Mouse (Mus musculus) bone marrow macrophage, adult 2 months (primary cell): Measurements from ENCODE around the gene Raet1e. TPM values are rescaled to one million over a fixed set of nuclear protein-coding genes. Genes with fewer than 3 reads are reported as not detected.
"Not testable (repeated sequence)": the region's sequence is repeated elsewhere in the genome, so short reads cannot be mapped to it uniquely, and the experiment has no call there.

Source experiments
- H3K27ac ChIP-seq: 2 replicates; pipeline ENCODE4 v1.5.1; 2012; ENCODE audit warnings: low read depth, low read length; ENCODE audit not compliant: insufficient read depth
- H3K4me1 ChIP-seq: 2 replicates; pipeline ENCODE4 v1.6.1; 2012; ENCODE audit warnings: low read length; ENCODE audit not compliant: control insufficient read depth, insufficient read depth
- H3K4me3 ChIP-seq: 2 replicates; pipeline ENCODE4 v1.5.1; 2012; ENCODE audit warnings: mild to moderate bottlenecking, low read length, moderate library complexity; ENCODE audit not compliant: insufficient read depth
- CTCF ChIP-seq: IDR thresholded peaks from 2 replicates; pipeline ENCODE4 v1.5.1; 2012; ENCODE audit warnings: low read depth, mild to moderate bottlenecking, low read length, moderate library complexity
- POLR2A ChIP-seq: IDR thresholded peaks from 2 replicates; pipeline ENCODE4 v1.6.1; 2012; ENCODE audit warnings: mild to moderate bottlenecking, low read depth, low read length, borderline replicate concordance
- polyA plus RNA-seq: library from polyadenylated mRNA; stranded (reverse); fragments of >200 nt; gene quantifications from 2 replicates; pipeline ENCODE4 v1.2.4, GENCODE M21; 2012; ENCODE audit not compliant: missing spikeins, insufficient read depth, insufficient read length

The Raet1e gene
- polyA plus RNA-seq, 1 experiment, result 6.3 TPM

- Histone ChIP-seq H3K4me1 (no peaks in the 10 kb centered on the region; the same call in 1 of the 2 replicates), H3K4me3 (peak overlapping the region; percentile 72), H3K27ac (no peak overlapping the region)
- TF ChIP-seq CTCF (no peak), POLR2A (no peak)
Measured at GRCm38 (mm10) chr10:22273684-22274305, 115.4 kb downstream of the Raet1e start.

GRCm38 (mm10) chr10:22274445-22275057 is 116.2 kb downstream of the Raet1e start:
- Histone ChIP-seq H3K4me1 (no peaks in the 10 kb centered on the region; the same call in 1 of the 2 replicates), H3K27ac (no peak overlapping the region), H3K4me3 (no peak overlapping the region; the same call in 1 of the 2 replicates)
- TF ChIP-seq CTCF (no peak), POLR2A (no peak)

GRCm38 (mm10) chr10:22278468-22278867 is 120.1 kb downstream of the Raet1e start:
- not testable (repeated sequence) for H3K4me3 ChIP-seq, H3K27ac ChIP-seq
- H3K4me1 ChIP-seq, result peaks cover 11% of the 10 kb centered on the region

GRCm38 (mm10) chr10:22282816-22283215 is 124.4 kb downstream of the Raet1e start:
- Histone ChIP-seq H3K4me1 (peaks cover 23% of the 10 kb centered on the region), H3K27ac (no peak overlapping the region), H3K4me3 (no peak overlapping the region)
- TF ChIP-seq CTCF, result no peak

GRCm38 (mm10) chr10:22295676-22296075 is 137.3 kb downstream of the Raet1e start:
- Histone ChIP-seq H3K4me1 (peaks cover 35% of the 10 kb centered on the region), H3K4me3 (no peak overlapping the region), H3K27ac (no peak overlapping the region)
- TF ChIP-seq POLR2A, result no peak

GRCm38 (mm10) chr10:22297033-22297762 is 138.8 kb downstream of the Raet1e start:
- H3K27ac ChIP-seq, result peak overlapping the region; percentile 5; the same call in 1 of the 2 replicates
- H3K4me1 ChIP-seq, result peaks cover 43% of the 10 kb centered on the region
- TF ChIP-seq POLR2A (no peak), CTCF (no peak)
- no peak overlapping the region for H3K4me3 ChIP-seq

- TF ChIP-seq POLR2A, result no peak
- TF ChIP-seq CTCF, result no peak
- Histone ChIP-seq H3K27ac (peak overlapping the region; percentile 5; the same call in 1 of the 2 replicates), H3K4me3 (no peak overlapping the region), H3K4me1 (peaks cover 48% of the 10 kb centered on the region)
Measured at GRCm38 (mm10) chr10:22297766-22298461, 139.5 kb downstream of the Raet1e start.

- Histone ChIP-seq H3K27ac (no peak overlapping the region), H3K4me1 (peaks cover 52% of the 10 kb centered on the region), H3K4me3 (no peak overlapping the region)
- TF ChIP-seq CTCF, result no peak
- TF ChIP-seq POLR2A, result no peak
Measured at GRCm38 (mm10) chr10:22299324-22299723, 141.0 kb downstream of the Raet1e start.

GRCm38 (mm10) chr10:22301641-22302040 is 143.3 kb downstream of the Raet1e start:
- Histone ChIP-seq H3K27ac (peak overlapping the region; percentile 91), H3K4me1 (peaks cover 56% of the 10 kb centered on the region), H3K4me3 (peak overlapping the region; percentile 67)
- no peak for TF ChIP-seq POLR2A
- TF ChIP-seq CTCF, result no peak

- peak overlapping the region; percentile 67 for H3K4me3 ChIP-seq
Measured at GRCm38 (mm10) chr10:22302344-22303057, 144.1 kb downstream of the Raet1e start.

More at GRCm38 (mm10) chr10:22302344-22303057, 144.1 kb downstream of the Raet1e start:
- Histone ChIP-seq H3K4me1 (peaks cover 56% of the 10 kb centered on the region), H3K27ac (peak overlapping the region; percentile 91)
- TF ChIP-seq CTCF (no peak), POLR2A (no peak)
